Mouse (Mus musculus): ENCODE measurements around the gene Tent4b. TPM values are rescaled to one million over a fixed set of nuclear protein-coding genes. Genes with fewer than 3 reads are reported as not detected.

The Tent4b gene
- polyA plus RNA-seq, 1 experiment from 2014 or later = 12.5 TPM

DNA sequence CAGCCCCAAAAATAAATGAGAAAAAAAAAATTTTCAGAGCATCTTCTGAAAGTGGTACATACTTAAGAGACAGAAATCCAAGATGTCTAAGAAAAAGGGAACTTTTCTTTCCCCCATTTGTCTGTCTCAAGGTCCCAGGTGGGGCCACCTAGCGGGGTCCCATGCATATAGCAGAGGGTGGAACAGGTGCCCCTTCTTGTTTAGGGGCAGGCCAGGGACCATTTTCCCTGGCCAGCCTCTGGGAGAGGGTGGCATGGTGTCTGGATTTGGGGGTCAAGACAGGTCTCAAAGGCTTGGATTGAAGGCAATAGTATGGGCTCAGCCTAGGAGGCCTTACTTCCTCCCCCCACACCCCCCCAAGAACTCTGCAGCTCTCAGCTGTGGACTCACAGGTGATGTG, 90.9 kb downstream of the Tent4b start:
- Histone ChIP-seq H3K4me1 (replicated peaks; ENCODE audit: control insufficient read depth, insufficient read depth, low read length) (no peaks in the 10 kb centered on the region), H3K36me3 (ENCODE audit: control insufficient read depth, insufficient read depth, low read length) (no peaks in the 10 kb centered on the region), H3K9me3 (ENCODE audit: control insufficient read depth, low read length) (no peaks in the 10 kb centered on the region), H3K9ac (ENCODE audit: low read length) (no peak overlapping the region), H3K27ac (ENCODE audit: low read depth, low read length) (no peak overlapping the region), H3K27me3 (ENCODE audit: control insufficient read depth, insufficient read depth, low read length) (no peaks in the 10 kb centered on the region), H3K4me2 (ENCODE audit: low read depth, low read length, severe bottlenecking) (no peak overlapping the region), H3K4me3 (ENCODE audit: low read depth, low read length) (no peak overlapping the region)
- 53% methylated on average over 1 of the region's 1 CpGs for WGBS
- ATAC-seq (replicated peaks; ENCODE audit: low FRiP score) = no peak
- no peak for DNase-seq (ENCODE audit: low spot score)

DNA sequence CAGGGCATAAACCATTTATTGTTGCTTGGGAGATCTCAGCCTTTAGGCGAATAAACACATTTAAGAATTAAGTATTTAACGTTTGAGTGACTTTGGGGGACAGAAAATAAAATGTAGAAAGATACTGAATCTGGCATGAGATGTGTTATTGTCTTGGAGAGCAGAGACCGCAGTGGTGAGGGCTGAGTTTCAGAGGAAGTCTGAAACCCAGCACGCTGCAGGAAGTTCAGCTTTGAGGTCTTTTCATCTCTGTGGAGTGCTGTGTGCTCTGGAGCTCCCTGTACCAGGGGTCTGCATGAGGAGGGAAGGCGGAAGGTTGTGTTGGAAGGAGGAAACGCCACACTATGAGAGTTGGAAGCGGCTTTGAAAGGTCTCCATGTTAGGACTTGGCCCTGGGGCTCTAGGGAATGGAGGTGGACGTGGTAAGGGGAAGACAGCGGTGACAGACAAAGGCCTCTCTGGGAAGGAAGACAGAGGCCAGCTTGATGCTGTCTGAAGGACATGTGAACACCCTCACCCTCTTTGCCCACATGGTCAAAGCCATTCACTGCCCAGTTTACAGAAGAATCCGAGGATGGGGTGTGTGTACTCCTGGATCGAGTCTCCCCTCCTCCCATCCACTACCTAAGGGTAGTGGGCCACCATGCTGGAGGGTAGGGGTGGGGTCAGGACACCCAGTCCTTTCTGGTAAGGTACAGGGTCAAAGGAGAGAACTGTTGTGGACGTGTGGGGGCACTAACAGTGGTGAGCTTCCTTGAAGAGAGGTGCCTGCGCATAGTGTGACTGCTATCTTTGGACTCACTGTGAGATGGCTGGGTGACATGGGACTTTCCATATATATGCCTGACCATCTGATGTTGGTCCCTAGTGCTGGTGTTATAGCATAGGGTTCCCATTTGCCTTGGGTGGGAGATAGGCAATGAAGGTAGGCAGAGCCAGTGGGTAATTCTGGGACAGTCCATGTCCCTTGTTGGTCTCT, 91.6 kb downstream of the Tent4b start:
- Histone ChIP-seq H3K9me3 (ENCODE audit: control insufficient read depth, low read length) (no peaks in the 10 kb centered on the region), H3K4me2 (ENCODE audit: low read depth, low read length, severe bottlenecking) (no peak overlapping the region), H3K36me3 (ENCODE audit: control insufficient read depth, insufficient read depth, low read length) (no peaks in the 10 kb centered on the region), H3K4me3 (ENCODE audit: low read depth, low read length) (no peak overlapping the region), H3K27me3 (ENCODE audit: control insufficient read depth, insufficient read depth, low read length) (no peaks in the 10 kb centered on the region), H3K4me1 (replicated peaks; ENCODE audit: control insufficient read depth, insufficient read depth, low read length) (no peaks in the 10 kb centered on the region), H3K9ac (ENCODE audit: low read length) (no peak overlapping the region), H3K27ac (ENCODE audit: low read depth, low read length) (no peak overlapping the region)
- no peak for ATAC-seq (replicated peaks; ENCODE audit: low FRiP score)
- 81% methylated on average over 13 of the region's 13 CpGs for WGBS
- no peak for DNase-seq (ENCODE audit: low spot score)

DNA sequence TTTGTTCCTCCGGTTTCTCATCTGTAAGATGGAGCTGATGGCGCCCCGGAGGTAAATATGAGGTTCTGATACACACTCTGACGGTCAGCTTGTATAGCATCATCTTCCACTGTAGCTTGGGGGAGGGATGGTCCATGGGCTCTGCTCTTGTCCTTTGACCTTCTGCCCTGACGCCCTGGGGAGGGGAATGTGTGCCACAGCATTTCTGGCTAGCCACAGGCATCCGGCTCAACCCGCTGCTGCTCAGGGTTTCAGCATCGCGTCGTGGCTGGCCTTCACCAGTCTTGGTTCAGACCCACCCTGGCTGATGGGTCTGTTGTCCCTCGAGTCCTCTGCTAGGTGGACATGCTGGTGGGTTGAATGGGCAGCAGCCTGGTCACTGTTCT, 92.3 kb downstream of the Tent4b start:
- Histone ChIP-seq H3K4me2 (ENCODE audit: low read depth, low read length, severe bottlenecking) (no peak overlapping the region), H3K36me3 (ENCODE audit: control insufficient read depth, insufficient read depth, low read length) (no peaks in the 10 kb centered on the region), H3K9ac (ENCODE audit: low read length) (no peak overlapping the region), H3K9me3 (ENCODE audit: control insufficient read depth, low read length) (no peaks in the 10 kb centered on the region), H3K27me3 (ENCODE audit: control insufficient read depth, insufficient read depth, low read length) (no peaks in the 10 kb centered on the region), H3K4me1 (replicated peaks; ENCODE audit: control insufficient read depth, insufficient read depth, low read length) (no peaks in the 10 kb centered on the region), H3K4me3 (ENCODE audit: low read depth, low read length) (no peak overlapping the region), H3K27ac (ENCODE audit: low read depth, low read length) (no peak overlapping the region)
- ATAC-seq (replicated peaks; ENCODE audit: low FRiP score) = no peak
- 86% methylated on average over 11 of the region's 11 CpGs for WGBS
- DNase-seq (ENCODE audit: low spot score) = no peak

DNA sequence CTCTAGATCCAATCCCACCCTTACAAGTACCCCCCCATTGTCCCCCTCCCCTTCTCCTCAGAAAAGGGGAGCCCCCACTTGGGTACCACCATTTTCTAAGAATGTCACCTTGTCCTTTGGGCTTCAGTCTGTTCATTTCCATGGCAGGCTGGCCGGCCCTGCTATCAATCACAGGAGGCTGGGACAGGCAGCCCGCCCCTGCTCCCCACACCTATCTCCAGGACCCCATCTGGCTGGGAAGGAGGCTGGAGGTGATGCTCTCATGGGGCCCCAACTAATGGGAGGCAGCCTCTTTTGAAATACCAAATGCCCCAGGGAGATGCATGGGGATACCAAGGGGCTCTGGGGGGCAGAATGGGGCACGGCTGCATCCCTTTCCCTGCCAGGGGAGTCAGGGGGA, 93.9 kb downstream of the Tent4b start:
- Histone ChIP-seq H3K4me1 (replicated peaks; ENCODE audit: control insufficient read depth, insufficient read depth, low read length) (no peaks in the 10 kb centered on the region), H3K4me2 (ENCODE audit: low read depth, low read length, severe bottlenecking) (no peak overlapping the region), H3K9me3 (ENCODE audit: control insufficient read depth, low read length) (no peaks in the 10 kb centered on the region), H3K27me3 (ENCODE audit: control insufficient read depth, insufficient read depth, low read length) (no peaks in the 10 kb centered on the region), H3K36me3 (ENCODE audit: control insufficient read depth, insufficient read depth, low read length) (no peaks in the 10 kb centered on the region), H3K27ac (ENCODE audit: low read depth, low read length) (no peak overlapping the region), H3K4me3 (ENCODE audit: low read depth, low read length) (no peak overlapping the region), H3K9ac (ENCODE audit: low read length) (no peak overlapping the region)
- ATAC-seq (replicated peaks; ENCODE audit: low FRiP score) = no peak
- 86% methylated on average over 3 of the region's 3 CpGs for WGBS
- DNase-seq (ENCODE audit: low spot score) = no peak

DNA sequence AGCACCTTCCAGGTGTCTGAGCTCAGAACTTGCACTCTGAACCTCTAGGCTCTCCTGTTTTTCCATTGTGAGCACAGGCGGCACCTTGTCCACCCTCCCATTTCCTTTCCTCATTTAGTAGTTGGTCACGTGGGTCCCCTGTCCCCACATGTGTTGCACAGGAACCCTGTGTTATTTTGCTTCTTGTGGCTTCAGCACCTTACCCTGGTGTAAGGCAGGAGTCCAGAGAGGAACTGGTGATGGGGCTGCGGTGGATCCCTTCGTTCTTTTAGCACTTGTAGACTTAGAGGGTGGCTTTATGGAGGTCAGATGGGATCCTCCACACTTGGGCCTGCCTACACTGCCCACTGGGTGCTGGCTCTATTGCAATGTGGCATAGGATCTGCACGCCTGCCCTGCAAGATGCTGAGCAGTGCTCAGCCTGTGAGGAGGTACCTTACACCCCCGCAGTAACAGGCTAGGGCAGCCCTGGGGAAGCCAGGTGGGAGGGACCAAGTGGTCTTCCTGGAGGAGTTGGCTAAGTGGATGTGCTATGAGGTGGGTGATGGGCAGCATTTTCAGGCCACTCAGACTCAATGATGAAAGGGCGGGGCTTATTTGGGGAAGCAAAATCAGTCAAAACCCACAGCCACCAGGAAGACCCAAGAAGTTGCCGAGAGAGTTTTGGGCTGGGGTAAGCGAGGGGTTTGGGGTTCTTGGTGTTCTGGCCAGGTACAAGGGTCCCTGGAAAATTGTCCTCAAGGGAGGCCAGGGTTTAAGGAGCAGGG, 94.8 kb downstream of the Tent4b start:
- Histone ChIP-seq H3K4me2 (ENCODE audit: low read depth, low read length, severe bottlenecking) (no peak overlapping the region), H3K4me1 (replicated peaks; ENCODE audit: control insufficient read depth, insufficient read depth, low read length) (no peaks in the 10 kb centered on the region), H3K4me3 (ENCODE audit: low read depth, low read length) (no peak overlapping the region), H3K27me3 (ENCODE audit: control insufficient read depth, insufficient read depth, low read length) (no peaks in the 10 kb centered on the region), H3K27ac (ENCODE audit: low read depth, low read length) (no peak overlapping the region), H3K9ac (ENCODE audit: low read length) (no peak overlapping the region), H3K36me3 (ENCODE audit: control insufficient read depth, insufficient read depth, low read length) (no peaks in the 10 kb centered on the region), H3K9me3 (ENCODE audit: control insufficient read depth, low read length) (no peaks in the 10 kb centered on the region)
- 90% methylated on average over 9 of the region's 9 CpGs for WGBS
- ATAC-seq (replicated peaks; ENCODE audit: low FRiP score) (no peak), DNase-seq (ENCODE audit: low spot score) (no peak)

DNA sequence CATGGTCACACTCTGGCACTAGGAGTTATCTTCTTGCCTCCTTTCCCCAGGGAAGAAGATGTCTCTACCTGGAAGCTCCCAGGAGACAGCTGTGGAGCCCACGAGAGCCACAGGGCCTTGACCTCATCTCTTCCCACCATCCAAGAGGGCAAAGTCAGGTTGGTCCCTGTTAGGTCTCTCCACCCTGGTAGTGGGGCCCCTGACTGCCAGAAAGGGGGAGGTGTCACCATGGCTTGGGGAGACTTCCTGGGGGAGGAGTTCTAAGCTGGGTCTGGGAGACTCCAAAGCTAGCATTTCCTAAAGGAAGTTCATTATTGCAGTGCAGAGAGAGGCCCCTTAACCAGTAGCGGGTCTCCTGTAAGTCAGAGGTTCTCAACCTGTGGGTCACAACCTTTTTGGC, 96.0 kb downstream of the Tent4b start:
- H3K9ac ChIP-seq (ENCODE audit: low read length) = no peak overlapping the region
- no peaks in the 10 kb centered on the region for H3K36me3 ChIP-seq (ENCODE audit: control insufficient read depth, insufficient read depth, low read length)
- ATAC-seq (replicated peaks; ENCODE audit: low FRiP score) (no peak), DNase-seq (ENCODE audit: low spot score) (no peak)
- no peaks in the 10 kb centered on the region for H3K9me3 ChIP-seq (ENCODE audit: control insufficient read depth, low read length)
- H3K4me3 ChIP-seq (ENCODE audit: low read depth, low read length) = no peak overlapping the region
- no peaks in the 10 kb centered on the region for H3K4me1 ChIP-seq (replicated peaks; ENCODE audit: control insufficient read depth, insufficient read depth, low read length)
- no peaks in the 10 kb centered on the region for H3K27me3 ChIP-seq (ENCODE audit: control insufficient read depth, insufficient read depth, low read length)
- H3K27ac ChIP-seq (ENCODE audit: low read depth, low read length) = no peak overlapping the region
- H3K4me2 ChIP-seq (ENCODE audit: low read depth, low read length, severe bottlenecking) = no peak overlapping the region
- WGBS = 98% methylated on average over 2 of the region's 2 CpGs

DNA sequence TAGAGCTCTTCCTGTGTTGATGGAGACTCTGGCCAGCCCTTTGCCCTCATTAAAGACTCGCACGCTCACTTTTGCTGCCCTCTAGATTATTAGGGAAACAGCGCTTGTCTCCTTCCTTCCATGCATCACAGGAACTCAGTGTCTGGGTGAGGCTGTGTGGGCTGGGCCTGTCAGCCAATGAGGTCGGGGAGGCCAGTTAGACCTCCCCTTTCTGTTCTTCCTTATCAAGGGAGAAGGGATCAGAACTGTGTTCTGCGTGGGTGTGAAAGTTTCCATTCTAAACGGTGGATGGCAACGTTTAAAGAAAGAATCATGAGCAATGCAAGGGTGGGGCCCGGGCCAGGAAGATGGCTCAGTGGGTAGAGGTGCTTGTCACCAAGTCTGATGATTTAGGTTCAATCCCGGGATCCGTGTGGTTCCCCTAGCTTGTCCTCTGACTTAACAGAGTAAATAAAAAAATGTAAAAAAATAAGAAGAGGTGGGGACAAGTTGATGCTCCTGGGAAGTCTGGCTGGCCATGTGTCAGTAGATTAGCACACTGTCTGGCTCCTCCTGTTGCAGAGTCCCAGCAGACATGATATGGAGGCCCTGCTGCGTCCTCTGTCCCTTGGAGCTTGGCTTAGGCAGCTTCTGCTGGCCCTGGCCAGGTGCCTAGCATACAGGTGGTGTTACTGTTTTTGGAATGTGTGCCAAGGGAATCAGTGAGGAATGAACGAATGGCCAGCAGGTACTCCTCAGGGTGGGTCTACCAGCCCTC, 99.1 kb downstream of the Tent4b start:
- 74% methylated on average over 12 of the region's 12 CpGs for WGBS
- Histone ChIP-seq H3K36me3 (ENCODE audit: control insufficient read depth, insufficient read depth, low read length) (no peaks in the 10 kb centered on the region), H3K27ac (ENCODE audit: low read depth, low read length) (no peak overlapping the region), H3K4me1 (replicated peaks; ENCODE audit: control insufficient read depth, insufficient read depth, low read length) (peaks cover 5% of the 10 kb centered on the region; the same call in 1 of the 2 replicates), H3K9me3 (ENCODE audit: control insufficient read depth, low read length) (no peaks in the 10 kb centered on the region), H3K4me3 (ENCODE audit: low read depth, low read length) (no peak overlapping the region), H3K4me2 (ENCODE audit: low read depth, low read length, severe bottlenecking) (no peak overlapping the region), H3K9ac (ENCODE audit: low read length) (no peak overlapping the region), H3K27me3 (ENCODE audit: control insufficient read depth, insufficient read depth, low read length) (no peaks in the 10 kb centered on the region)
- DNase-seq (ENCODE audit: low spot score) (no peak), ATAC-seq (replicated peaks; ENCODE audit: low FRiP score) (no peak)

DNA sequence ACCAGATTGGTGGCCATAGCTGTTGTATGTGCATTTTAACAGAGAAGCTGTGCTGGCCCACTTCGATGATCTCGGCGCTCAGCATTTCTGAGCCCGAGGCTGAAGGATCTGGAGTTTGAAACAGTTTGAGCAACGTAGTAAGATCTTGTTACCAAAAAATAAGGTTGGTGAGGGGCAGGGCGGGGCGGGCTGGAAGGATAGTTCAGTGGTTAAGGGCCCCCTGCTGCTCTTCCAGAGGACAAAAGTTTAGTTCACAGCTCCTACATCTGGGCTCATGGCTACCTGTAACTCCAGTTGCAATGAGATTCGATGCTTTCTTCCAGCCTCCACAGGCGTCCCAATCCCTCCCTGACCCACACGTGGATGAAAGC, 99.7 kb downstream of the Tent4b start:
- 88% methylated on average over 10 of the region's 10 CpGs for WGBS
- H3K4me1 ChIP-seq (replicated peaks; ENCODE audit: control insufficient read depth, insufficient read depth, low read length) = peaks cover 5% of the 10 kb centered on the region; the same call in 1 of the 2 replicates
- H3K4me2 ChIP-seq (ENCODE audit: low read depth, low read length, severe bottlenecking) = no peak overlapping the region
- no peak overlapping the region for H3K4me3 ChIP-seq (ENCODE audit: low read depth, low read length)
- DNase-seq (ENCODE audit: low spot score) (no peak), ATAC-seq (replicated peaks; ENCODE audit: low FRiP score) (no peak)
- no peak overlapping the region for H3K9ac ChIP-seq (ENCODE audit: low read length)
- no peaks in the 10 kb centered on the region for H3K9me3 ChIP-seq (ENCODE audit: control insufficient read depth, low read length)
- no peaks in the 10 kb centered on the region for H3K36me3 ChIP-seq (ENCODE audit: control insufficient read depth, insufficient read depth, low read length)
- H3K27ac ChIP-seq (ENCODE audit: low read depth, low read length) = no peak overlapping the region
- H3K27me3 ChIP-seq (ENCODE audit: control insufficient read depth, insufficient read depth, low read length) = no peaks in the 10 kb centered on the region
